Mouse (Mus musculus): Measurements from ENCODE around the gene 2310007B03Rik. TPM values are rescaled to one million over a fixed set of nuclear protein-coding genes. Genes with fewer than 3 reads are reported as not detected.
"Not testable (repeated sequence)": the region's sequence is repeated elsewhere in the genome, so short reads cannot be mapped to it uniquely, and the experiment has no call there.

Gene 2310007B03Rik
- 0.62 and 0.74 TPM in 2 replicates for polyA plus RNA-seq (2012; rRNA removed)

DNA sequence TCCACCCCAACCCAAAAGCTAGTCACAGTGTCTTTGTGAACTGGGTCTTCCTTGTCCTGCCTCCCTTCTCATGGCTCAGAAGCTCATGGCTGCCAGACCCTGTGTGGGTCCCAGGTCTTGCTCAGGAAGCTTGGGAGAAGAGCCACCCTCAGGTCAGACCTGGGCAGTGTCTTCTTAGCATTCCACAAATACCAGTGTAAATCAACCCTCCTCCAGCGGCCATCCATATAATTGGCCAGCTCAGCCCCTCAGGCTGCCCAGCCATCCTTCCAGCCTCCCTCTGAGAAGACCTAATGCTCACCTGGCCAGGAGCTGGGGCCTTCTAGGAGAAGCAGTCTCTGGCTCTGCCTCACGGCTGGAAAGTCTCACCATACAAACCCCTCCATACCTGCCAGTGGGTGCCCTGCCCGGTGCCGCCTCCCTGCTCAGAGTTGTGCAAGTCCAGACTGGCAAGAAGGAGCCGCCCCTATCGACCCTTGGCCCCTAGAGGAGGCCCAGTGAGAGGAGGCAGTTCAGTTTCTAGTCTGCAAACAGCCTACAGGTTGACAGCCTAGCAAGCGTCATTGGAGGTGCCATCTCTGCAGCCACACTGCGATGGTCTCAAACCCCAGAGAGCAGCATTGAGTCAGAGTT lies at the start of gene 2310007B03Rik:
2310007B03Rik (minus strand) TSS at position 448 of the 633 bp plus-strand sequence.
- DNase-seq (ENCODE audit: low read depth), result no peak
- TF ChIP-seq POLR2A (IDR thresholded peaks at IDR 0.05; ENCODE audit: borderline replicate concordance, extremely low read depth, insufficient read depth, insufficient read length, poor library complexity, severe bottlenecking) (no peak), CTCF (IDR thresholded peaks at IDR 0.05; ENCODE audit: borderline replicate concordance, extremely low read depth, insufficient read depth, insufficient read length) (no peak)

DNA sequence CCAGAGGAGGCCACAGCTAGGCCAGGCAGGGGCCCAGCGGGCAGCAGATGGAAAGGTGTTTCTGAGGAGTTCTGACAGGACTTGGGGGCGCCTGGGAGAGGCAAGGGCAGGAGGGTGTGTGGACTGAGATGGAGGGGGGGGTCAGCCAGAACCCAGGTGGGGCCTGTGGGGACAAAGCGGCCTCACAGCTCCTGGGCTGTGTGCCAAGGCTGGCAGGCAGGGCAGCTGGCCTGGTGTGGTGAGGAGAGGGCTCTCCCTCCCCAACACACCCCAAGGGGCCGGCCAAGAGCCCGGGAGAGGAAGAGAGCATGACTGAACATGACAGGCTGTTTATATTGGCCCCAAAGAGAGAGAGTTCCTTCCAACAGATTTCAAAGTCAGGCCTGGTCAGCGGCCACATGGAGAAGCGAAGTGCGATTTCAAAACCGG lies 49.5 kb upstream of the 2310007B03Rik start:
- peak; percentile 88 for DNase-seq (ENCODE audit: low read depth)
- TF ChIP-seq POLR2A (IDR thresholded peaks at IDR 0.05; ENCODE audit: borderline replicate concordance, extremely low read depth, insufficient read depth, insufficient read length, poor library complexity, severe bottlenecking) (no peak), CTCF (IDR thresholded peaks at IDR 0.05; ENCODE audit: borderline replicate concordance, extremely low read depth, insufficient read depth, insufficient read length) (no peak)

DNA sequence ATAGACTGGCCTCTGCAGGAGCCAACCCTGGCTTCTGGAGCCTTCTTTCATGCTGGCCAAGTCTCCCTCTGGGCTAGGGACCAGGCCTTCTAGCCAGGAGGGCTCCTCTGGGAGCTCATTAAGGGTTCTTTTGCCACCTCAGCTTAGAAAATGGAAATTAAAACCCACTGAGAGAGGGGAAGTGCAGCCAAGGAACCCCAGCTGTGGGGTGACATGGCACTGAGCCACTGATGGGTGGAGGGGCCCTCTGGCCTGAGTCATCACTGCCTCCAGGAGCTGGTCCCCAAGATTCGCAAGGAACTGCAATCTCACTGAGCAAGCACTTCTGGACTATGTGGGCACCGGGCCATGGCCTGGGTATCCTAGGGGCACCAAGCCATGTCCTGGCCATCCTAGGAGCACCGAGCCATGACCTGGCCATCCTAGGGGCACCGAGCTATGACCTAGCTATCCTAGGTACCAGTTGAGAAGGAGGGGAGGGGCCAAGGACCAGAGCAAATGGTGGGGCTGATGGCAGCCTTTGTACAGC lies 46.9 kb upstream of the 2310007B03Rik start:
- TF ChIP-seq POLR2A (IDR thresholded peaks at IDR 0.05; ENCODE audit: borderline replicate concordance, extremely low read depth, insufficient read depth, insufficient read length, poor library complexity, severe bottlenecking), result no peak
- TF ChIP-seq CTCF (IDR thresholded peaks at IDR 0.05; ENCODE audit: borderline replicate concordance, extremely low read depth, insufficient read depth, insufficient read length), result no peak

DNA sequence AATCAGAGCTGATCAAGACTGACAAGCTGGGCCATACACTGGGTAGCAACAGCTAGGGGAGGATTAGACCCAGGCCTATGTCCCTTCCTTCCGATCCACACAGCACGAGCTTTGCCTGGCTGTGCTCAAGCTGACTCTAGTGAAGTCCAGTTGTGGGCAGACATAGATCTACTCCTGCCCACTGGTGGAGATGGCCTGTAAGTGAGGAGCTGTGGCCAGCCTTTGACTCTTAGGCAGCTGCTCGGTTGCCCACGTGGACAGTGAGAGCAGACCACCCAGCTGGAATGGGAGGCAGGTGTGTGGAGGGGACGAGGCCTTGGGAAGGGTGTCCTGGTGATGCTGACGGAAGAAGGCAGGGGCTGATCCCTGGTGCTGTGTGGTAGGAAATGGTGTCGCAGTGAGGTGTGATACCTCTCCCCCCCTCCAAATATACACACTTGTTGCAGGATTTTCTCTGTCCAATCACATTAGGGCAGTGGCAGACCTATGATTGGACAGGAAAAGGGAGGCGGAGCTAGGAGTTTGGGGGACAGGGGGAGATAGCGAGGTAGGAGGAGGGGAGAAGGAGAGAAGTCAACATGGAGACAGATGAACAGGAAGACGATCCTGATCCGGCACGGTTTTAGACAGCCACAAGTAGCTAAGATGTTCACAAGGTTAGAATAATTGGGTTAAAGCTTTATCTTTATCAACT lies 45.7 kb upstream of the 2310007B03Rik start:
- DNase-seq (ENCODE audit: low read depth), result no peak
- peak; percentile 12; the same call in 1 of the 2 replicates for TF ChIP-seq CTCF (IDR thresholded peaks at IDR 0.05; ENCODE audit: borderline replicate concordance, extremely low read depth, insufficient read depth, insufficient read length)
- no peak for TF ChIP-seq POLR2A (IDR thresholded peaks at IDR 0.05; ENCODE audit: borderline replicate concordance, extremely low read depth, insufficient read depth, insufficient read length, poor library complexity, severe bottlenecking)

More for the DNA sequence above, 46.9 kb upstream of the 2310007B03Rik start:
- DNase-seq (ENCODE audit: low read depth), result no peak

DNA sequence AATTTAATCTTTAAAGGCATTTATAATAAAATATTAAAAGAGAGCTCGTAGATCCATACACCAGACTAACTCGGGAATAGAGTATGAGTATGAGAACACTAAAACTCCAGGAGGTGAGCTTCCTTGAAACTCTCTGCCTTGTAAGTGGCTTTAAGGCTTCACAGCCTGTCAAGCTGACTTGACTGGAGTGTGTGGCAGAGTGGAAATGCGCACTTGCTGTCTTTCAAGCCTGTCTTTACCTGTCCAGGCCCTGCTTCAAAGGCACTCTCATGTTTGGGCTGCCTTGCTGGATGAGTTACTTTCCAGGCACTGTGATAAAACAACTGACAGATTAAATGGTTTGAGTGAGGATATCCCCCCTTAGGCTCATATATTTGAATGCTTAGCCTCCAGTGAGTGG lies 37.2 kb upstream of the 2310007B03Rik start:
- TF ChIP-seq CTCF (IDR thresholded peaks at IDR 0.05; ENCODE audit: borderline replicate concordance, extremely low read depth, insufficient read depth, insufficient read length), result no peak
- no peak for TF ChIP-seq POLR2A (IDR thresholded peaks at IDR 0.05; ENCODE audit: borderline replicate concordance, extremely low read depth, insufficient read depth, insufficient read length, poor library complexity, severe bottlenecking)
- no peak for DNase-seq (ENCODE audit: low read depth)

DNA sequence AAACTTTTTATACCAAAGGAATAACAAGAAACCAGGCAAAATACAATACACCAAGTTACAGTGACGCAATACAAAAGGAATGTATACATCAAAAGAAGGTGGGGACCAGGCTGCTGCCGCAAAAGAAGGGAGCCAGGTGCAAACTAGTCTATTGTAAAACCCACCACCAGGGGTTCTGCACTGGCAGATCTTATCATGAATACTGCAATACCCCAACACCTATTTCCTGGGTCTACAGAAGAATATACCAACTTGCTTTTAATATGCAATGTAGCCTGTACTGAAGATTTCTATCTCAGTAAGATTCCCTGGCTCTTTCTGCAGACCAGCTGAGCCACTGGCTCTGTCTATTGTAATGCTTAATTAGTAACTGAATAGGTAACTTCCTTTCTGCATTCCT lies 36.7 kb upstream of the 2310007B03Rik start:
- DNase-seq (ENCODE audit: low read depth), result not testable (repeated sequence)

DNA sequence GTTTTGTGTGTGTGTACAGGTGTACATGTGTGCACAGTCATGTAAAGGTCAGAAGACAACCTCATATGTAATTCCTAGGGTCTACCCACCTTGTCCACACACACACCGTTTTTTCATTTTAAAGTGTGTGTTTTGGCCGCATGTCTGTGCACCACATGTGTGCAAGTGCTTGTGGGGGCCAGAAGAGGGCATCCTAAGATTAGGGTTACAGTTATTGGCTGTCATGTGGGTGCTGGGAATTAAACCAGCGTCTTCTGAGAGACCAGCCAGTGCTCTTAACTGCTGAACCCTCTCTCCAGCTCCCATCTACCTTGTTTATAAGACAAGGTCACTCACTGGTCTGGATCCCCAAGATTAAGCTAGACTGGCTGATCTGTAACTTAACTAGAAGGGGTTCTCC lies 34.2 kb upstream of the 2310007B03Rik start:
- DNase-seq (ENCODE audit: low read depth), result no peak
- no peak for TF ChIP-seq POLR2A (IDR thresholded peaks at IDR 0.05; ENCODE audit: borderline replicate concordance, extremely low read depth, insufficient read depth, insufficient read length, poor library complexity, severe bottlenecking)
- no peak for TF ChIP-seq CTCF (IDR thresholded peaks at IDR 0.05; ENCODE audit: borderline replicate concordance, extremely low read depth, insufficient read depth, insufficient read length)

DNA sequence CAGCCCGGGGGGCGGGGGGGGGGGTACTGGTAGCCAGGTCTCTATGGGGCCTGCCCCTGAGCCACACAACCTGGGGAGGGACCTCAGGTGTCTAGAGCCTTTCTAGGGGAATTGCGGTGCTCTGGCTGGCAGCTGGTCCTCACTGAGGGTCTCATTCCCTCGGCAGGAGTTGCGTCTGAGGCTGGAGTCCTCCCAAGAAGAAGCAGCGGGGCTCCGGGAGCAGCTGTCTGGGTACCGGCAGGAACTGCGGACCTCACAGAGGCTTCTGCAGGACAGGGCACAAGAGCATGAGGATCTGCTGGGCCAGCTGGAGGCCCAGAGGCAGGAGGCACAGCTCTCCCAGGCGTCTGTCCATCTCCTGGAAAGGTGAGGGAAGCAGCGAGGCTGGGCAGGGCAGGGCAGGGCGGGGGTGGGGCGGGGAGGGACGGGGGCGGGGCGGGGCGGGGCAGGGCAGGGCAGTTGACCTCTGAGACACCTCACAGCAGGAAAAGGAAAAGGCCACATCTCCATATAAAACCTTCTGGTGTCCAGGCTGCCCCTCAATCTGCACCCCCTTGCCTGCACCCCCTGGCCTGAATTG lies 30.1 kb upstream of the 2310007B03Rik start:
- TF ChIP-seq CTCF (IDR thresholded peaks at IDR 0.05; ENCODE audit: borderline replicate concordance, extremely low read depth, insufficient read depth, insufficient read length), result no peak
- no peak for TF ChIP-seq POLR2A (IDR thresholded peaks at IDR 0.05; ENCODE audit: borderline replicate concordance, extremely low read depth, insufficient read depth, insufficient read length, poor library complexity, severe bottlenecking)
- no peak for DNase-seq (ENCODE audit: low read depth)

DNA sequence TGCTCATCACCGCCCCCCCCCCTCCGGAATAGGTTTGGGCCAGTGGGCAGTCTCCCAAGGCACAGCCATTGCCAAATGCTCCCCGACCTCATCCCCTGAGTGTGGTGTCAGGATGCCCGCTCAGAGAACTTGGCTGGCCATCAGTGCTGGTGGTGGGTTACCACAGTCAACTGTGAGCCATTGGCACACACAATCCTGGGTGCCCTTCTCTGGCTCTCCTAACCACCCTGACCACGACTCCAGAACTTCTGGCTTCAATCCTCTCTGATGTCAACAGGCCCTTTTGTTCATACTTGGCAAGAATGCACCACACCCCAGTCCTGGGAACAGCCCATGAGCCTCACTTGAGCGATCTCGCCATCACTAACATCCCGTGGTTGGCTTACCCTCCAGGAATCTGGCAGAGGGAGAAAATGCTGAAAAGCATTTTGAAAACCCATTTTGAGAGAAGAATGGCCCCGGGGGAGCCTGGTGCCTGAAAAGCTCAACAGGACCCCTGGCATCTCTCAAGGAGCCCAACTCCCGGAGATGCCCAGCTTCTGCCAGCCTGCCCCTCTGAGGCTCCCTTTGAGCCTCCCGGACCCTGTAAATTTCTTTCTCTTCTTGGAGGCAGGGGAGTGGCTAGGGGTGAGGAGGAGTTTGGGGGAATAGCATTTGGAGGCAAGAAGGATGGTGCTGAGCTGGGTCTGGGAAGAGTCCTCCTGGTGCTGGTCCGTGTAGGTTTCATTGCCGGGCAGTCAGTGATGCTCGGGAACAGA lies 23.5 kb upstream of the 2310007B03Rik start:
- DNase-seq (ENCODE audit: low read depth), result peak; percentile 70
- no peak for TF ChIP-seq POLR2A (IDR thresholded peaks at IDR 0.05; ENCODE audit: borderline replicate concordance, extremely low read depth, insufficient read depth, insufficient read length, poor library complexity, severe bottlenecking)
- no peak for TF ChIP-seq CTCF (IDR thresholded peaks at IDR 0.05; ENCODE audit: borderline replicate concordance, extremely low read depth, insufficient read depth, insufficient read length)

DNA sequence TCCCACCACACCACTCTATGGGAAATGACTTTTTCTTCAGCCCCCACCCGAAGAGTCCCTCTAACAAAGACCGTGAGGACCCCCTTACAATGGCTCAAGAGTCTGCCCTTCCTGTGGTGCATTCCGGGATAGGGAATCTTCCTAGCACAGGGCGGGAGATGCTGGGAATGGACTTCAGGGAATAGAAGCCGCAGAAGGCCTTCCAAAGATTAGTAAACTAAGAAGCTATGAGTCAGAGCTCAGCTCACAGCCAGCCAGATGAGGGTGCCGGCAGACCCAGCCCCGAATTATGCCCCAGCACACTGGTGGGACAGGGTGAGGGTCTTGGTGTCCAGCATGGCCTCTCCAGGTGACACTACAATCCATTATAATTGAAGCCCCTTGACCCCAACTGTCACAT lies 21.5 kb upstream of the 2310007B03Rik start:
- TF ChIP-seq CTCF (IDR thresholded peaks at IDR 0.05; ENCODE audit: borderline replicate concordance, extremely low read depth, insufficient read depth, insufficient read length), result no peak
- no peak for TF ChIP-seq POLR2A (IDR thresholded peaks at IDR 0.05; ENCODE audit: borderline replicate concordance, extremely low read depth, insufficient read depth, insufficient read length, poor library complexity, severe bottlenecking)
- DNase-seq (ENCODE audit: low read depth), result no peak
